Mouse (Mus musculus) CH12.LX (cell line): ENCODE measurements around the gene Ercc6l2.

Experiments used
- CHD1 ChIP-seq: IDR thresholded peaks from 2 replicates; pipeline ENCODE4 v1.6.1; 2012; ENCODE audit warnings: low read depth, low read length, improper control_type of control experiment, inconsistent platforms
- CHD2 ChIP-seq: IDR thresholded peaks from 2 replicates; pipeline ENCODE4 v1.6.1; 2011; ENCODE audit warnings: low read length, improper control_type of control experiment
- CTCF ChIP-seq, 2 experiments: IDR thresholded peaks in 1 of 2; conservative IDR thresholded peaks in 1 of 2; 2 replicates each; pipeline ENCODE4 v1.5.1; 2011 to 2012; ENCODE audit warnings: low read depth in 2 of 2, low read length in 2 of 2, improper control_type of control experiment in 1 of 2, inconsistent platforms in 1 of 2, mild to moderate bottlenecking in 1 of 2, moderate library complexity in 1 of 2
- EP300 ChIP-seq: IDR thresholded peaks from 2 replicates; pipeline ENCODE4 v1.6.1; 2011; ENCODE audit warnings: low read length, improper control_type of control experiment
- NRF1 ChIP-seq: IDR thresholded peaks from 2 replicates; pipeline ENCODE4 v1.6.1; 2014; ENCODE audit warnings: low read depth, mild to moderate bottlenecking, inconsistent platforms, low read length, improper control_type of control experiment, moderate library complexity
- POLR2A ChIP-seq: IDR thresholded peaks from 2 replicates; pipeline ENCODE4 v1.6.1; 2011; ENCODE audit warnings: low read depth, mild to moderate bottlenecking, improper control_type of control experiment, low read length
- UBTF ChIP-seq: IDR thresholded peaks from 2 replicates; pipeline ENCODE4 v1.6.1; 2012; ENCODE audit warnings: low read depth, mild to moderate bottlenecking, inconsistent platforms, low read length, improper control_type of control experiment, moderate library complexity
- ZC3H11A ChIP-seq: IDR thresholded peaks from 2 replicates; pipeline ENCODE4 v1.6.1; 2012; ENCODE audit warnings: low read depth, mild to moderate bottlenecking, inconsistent platforms, low read length, improper control_type of control experiment
- ZKSCAN1 ChIP-seq: IDR thresholded peaks from 2 replicates; pipeline ENCODE4 v1.6.1; 2012; ENCODE audit warnings: low read depth, inconsistent platforms, low read length, improper control_type of control experiment, borderline replicate concordance

- TF ChIP-seq CTCF (conservative IDR thresholded peaks at IDR 0.05 in 1 of 2, IDR thresholded peaks at IDR 0.05 in 1 of 2; ENCODE audit: low read depth in 2 of 2, low read length in 2 of 2) (no peak), POLR2A (no peak), ZC3H11A (no peak), ZKSCAN1 (no peak), NRF1 (no peak), CHD2 (no peak), CHD1 (no peak), UBTF (no peak), EP300 (no peak)
Observed at GRCm38 (mm10) chr13:63927326-63927725, 112.3 kb downstream of the Ercc6l2 start.
